19 mouse cellular contexts compared by ENCODE assay signal in genomic region chr13:25722595-25723525, GRCm38 (mm10).
A peak's percentile ranks its signal among the peaks of the same experiment; 100 is the strongest.
DNase-seq lines count a peak whose midpoint lies in the region; ATAC-seq and TF ChIP-seq lines count a peak whose summit lies in the region.
"Had no signal": no experiment of that assay in that cellular context is flagged by ENCODE, and none has a peak within 500 bp of the region (broad histone marks: within the 10 kb centered on the region; RNA-seq: fewer than 3 reads in every experiment).

No protein-coding gene starts in this region.

- no peak for TF ChIP-seq POLR2A in brain, embryonic 14.5 days (IDR thresholded peaks at IDR 0.05; ENCODE audit: borderline replicate concordance, extremely low read depth, insufficient read depth, insufficient read length, poor library complexity, severe bottlenecking)

- no peaks in the 10 kb centered on the region for H3K36me3 ChIP-seq in hindbrain, embryonic 13.5 days
- H3K36me3 ChIP-seq in hindbrain, embryonic 10.5 days, result no peaks in the 10 kb centered on the region
- H3K36me3 ChIP-seq in midbrain, embryonic 15.5 days (replicated peaks), result no peaks in the 10 kb centered on the region
- H3K36me3 ChIP-seq: embryonic facial prominence, embryonic 15.5 days; heart, embryonic 15.5 days had no signal

- peak; percentile 32 for DNase-seq in embryo, embryonic 11 days
- DNase-seq in embryo, embryonic 10 days (ENCODE audit: low spot score), result no peak
- no peak for DNase-seq in hindbrain, embryonic 10.5 days (ENCODE audit: low spot score)
- DNase-seq in brain, embryonic 14.5 days (ENCODE audit: low read depth), result peak; percentile 74
- DNase-seq in cerebellum, adult 11 months, result no peak
- DNase-seq in adrenal gland, postnatal 4 days (ENCODE audit: low spot score in 2 of 2), result no peak
- DNase-seq: adrenal gland, adult 2 months; cerebellum, adult 11-12 months; gastrocnemius, adult 2 months; heart, adult 18-20 months; kidney, adult 18-20 months; lung, adult 18-20 months; lung, postnatal 36 days; retina, postnatal 1 day; thymus, postnatal 36 days had no signal

- peak; percentile 58 for ATAC-seq in hindbrain, embryonic 13.5 days (ENCODE audit: low FRiP score)
- peak; percentile 50; the same call in 1 of the 2 replicates for ATAC-seq in midbrain, embryonic 15.5 days (replicated peaks)

- H3K4me2 ChIP-seq in hindbrain, embryonic 13.5 days, result no peak overlapping the region
- no peak overlapping the region for H3K4me2 ChIP-seq in midbrain, embryonic 15.5 days
- H3K4me2 ChIP-seq: embryonic facial prominence, embryonic 15.5 days; heart, embryonic 15.5 days had no signal

- no peaks in the 10 kb centered on the region for H3K9me3 ChIP-seq in hindbrain, embryonic 13.5 days
- no peaks in the 10 kb centered on the region for H3K9me3 ChIP-seq in hindbrain, embryonic 10.5 days
- no peaks in the 10 kb centered on the region for H3K9me3 ChIP-seq in midbrain, embryonic 15.5 days
- H3K9me3 ChIP-seq: embryonic facial prominence, embryonic 15.5 days; heart, embryonic 15.5 days had no signal

- no peak overlapping the region for H3K9ac ChIP-seq in hindbrain, embryonic 13.5 days
- H3K9ac ChIP-seq in midbrain, embryonic 15.5 days, result no peak overlapping the region
- H3K9ac ChIP-seq: embryonic facial prominence, embryonic 15.5 days; heart, embryonic 15.5 days had no signal

- TF ChIP-seq CTCF in brain, embryonic 14.5 days (IDR thresholded peaks at IDR 0.05; ENCODE audit: borderline replicate concordance, extremely low read depth, insufficient read depth, insufficient read length), result no peak

- H3K27me3 ChIP-seq in hindbrain, embryonic 13.5 days, result no peaks in the 10 kb centered on the region
- H3K27me3 ChIP-seq in hindbrain, embryonic 10.5 days (ENCODE audit: insufficient read depth, poor library complexity, severe bottlenecking), result no peaks in the 10 kb centered on the region
- no peaks in the 10 kb centered on the region for H3K27me3 ChIP-seq in midbrain, embryonic 15.5 days (replicated peaks)
- H3K27me3 ChIP-seq: embryonic facial prominence, embryonic 15.5 days; heart, embryonic 15.5 days had no signal

- H3K4me1 ChIP-seq in hindbrain, embryonic 13.5 days (replicated peaks), result peaks cover 17% of the 10 kb centered on the region; the same call in 1 of the 2 replicates
- H3K4me1 ChIP-seq in hindbrain, embryonic 10.5 days (replicated peaks), result peaks cover 9% of the 10 kb centered on the region
- peaks cover 6% of the 10 kb centered on the region for H3K4me1 ChIP-seq in midbrain, embryonic 15.5 days
- H3K4me1 ChIP-seq: embryonic facial prominence, embryonic 15.5 days; heart, embryonic 15.5 days had no signal

- 35% methylated on average over 4 of the region's 4 CpGs for WGBS in hindbrain, embryonic 13.5 days
- 67% methylated on average over 4 of the region's 4 CpGs for WGBS in hindbrain, embryonic 10.5 days
- 36% methylated on average over 4 of the region's 4 CpGs for WGBS in midbrain, embryonic 15.5 days

- H3K27ac ChIP-seq in hindbrain, embryonic 13.5 days, result peak overlapping the region; percentile 80
- no peak overlapping the region for H3K27ac ChIP-seq in hindbrain, embryonic 10.5 days
- peak overlapping the region; percentile 35 for H3K27ac ChIP-seq in midbrain, embryonic 15.5 days
- H3K27ac ChIP-seq: embryonic facial prominence, embryonic 15.5 days; gastrocnemius, adult 2 months; heart, embryonic 15.5 days had no signal

- no peak overlapping the region for H3K4me3 ChIP-seq in hindbrain, embryonic 13.5 days
- no peak overlapping the region for H3K4me3 ChIP-seq in hindbrain, embryonic 10.5 days
- H3K4me3 ChIP-seq in midbrain, embryonic 15.5 days, result no peak overlapping the region
- H3K4me3 ChIP-seq: embryonic facial prominence, embryonic 15.5 days; gastrocnemius, adult 2 months; heart, embryonic 15.5 days had no signal

Comparison
In these comparisons a context has a peak if more than half of its experiments do, and no peak if none do; other contexts are left out.
1. DNase-seq: peak in embryo, embryonic 11 days (single experiment) and brain, embryonic 14.5 days (single experiment); none in embryo, embryonic 10 days (single experiment), hindbrain, embryonic 10.5 days (single experiment), cerebellum, adult 11 months (single experiment) and adrenal gland, postnatal 4 days (0 of 2).